ENCODE assay signal across 21 mouse cellular contexts in the genomic region with DNA sequence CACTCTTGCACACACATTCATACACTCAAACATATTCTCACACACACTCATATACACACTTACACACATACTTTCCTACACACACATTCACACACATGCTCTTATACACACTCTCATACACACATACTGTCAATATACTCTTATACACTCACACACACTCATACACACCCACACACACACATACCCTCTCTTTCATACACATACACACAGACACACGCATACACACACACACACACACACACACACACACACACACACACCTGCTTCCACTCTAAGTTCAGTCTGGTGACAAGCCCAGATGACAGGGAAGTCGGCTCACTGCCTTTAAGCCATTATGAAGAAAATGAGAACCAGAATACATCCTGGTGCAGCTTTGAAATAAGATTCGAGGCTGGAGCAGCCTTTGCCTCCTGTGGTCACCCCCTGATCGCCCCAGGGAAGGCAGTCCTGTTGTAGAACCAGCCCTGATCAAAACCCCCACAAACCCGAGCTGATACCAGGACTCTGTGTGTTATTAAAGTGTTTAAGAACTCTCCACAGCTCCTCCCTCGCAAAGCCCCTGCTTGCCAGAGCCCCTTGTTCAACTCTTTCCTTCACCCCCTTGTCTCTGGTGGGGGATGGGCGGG.
DNase-seq lines count a peak whose midpoint lies in the region; ATAC-seq and TF ChIP-seq lines count a peak whose summit lies in the region.
"Had no signal": no experiment of that assay in that cellular context is flagged by ENCODE, and none has a peak within 500 bp of the region (broad histone marks: within the 10 kb centered on the region; RNA-seq: fewer than 3 reads in every experiment).

No protein-coding gene starts in this region.

- H3K27me3 ChIP-seq in hindbrain, embryonic 12.5 days: 0 out of 2 replicates have a peak, but pooled peaks cover 3% of the 10 kb centered on the region
- H3K27me3 ChIP-seq in hindbrain, postnatal 0 days (ENCODE audit: insufficient read depth, low read length): no peaks in the 10 kb centered on the region
- H3K27me3 ChIP-seq in embryonic facial prominence, embryonic 10.5 days (replicated peaks; ENCODE audit: low read depth, poor library complexity, severe bottlenecking): no peaks in the 10 kb centered on the region
- H3K27me3 ChIP-seq in embryonic facial prominence, embryonic 14.5 days (replicated peaks; ENCODE audit: control insufficient read depth, insufficient read depth, low read length): no peaks in the 10 kb centered on the region
- no peaks in the 10 kb centered on the region; the same call in 1 of the 2 replicates for H3K27me3 ChIP-seq in limb, embryonic 13.5 days
- H3K27me3 ChIP-seq: neural tube, embryonic 12.5 days had no signal

- no peak for DNase-seq in hindbrain, postnatal 0 days (ENCODE audit: low spot score)
- DNase-seq in embryonic facial prominence, embryonic 10.5 days (ENCODE audit: low spot score): peak; percentile 85
- peak; percentile 72 for DNase-seq in embryonic facial prominence, embryonic 14.5 days (ENCODE audit: low spot score)
- no peak for DNase-seq in left cerebral cortex, adult 8-10 months (ENCODE audit: low spot score in 2 of 2)
- DNase-seq in cerebellum, adult 11-12 months: no peak
- no peak for DNase-seq in spleen, postnatal 14 days (ENCODE audit: low spot score in 2 of 2)
- DNase-seq: cerebellum, postnatal 10 days; kidney, adult 18-20 months; layer of hippocampus, adult 9-11 months; lung, adult 18-20 months; lung, postnatal 14 days; retina, postnatal 1 day; right cerebral cortex, postnatal 25 days; spleen, adult 18-20 months; thymus, postnatal 25 days had no signal

- TF ChIP-seq CTCF in hindbrain, postnatal 0 days (IDR thresholded peaks at IDR 0.05; ENCODE audit: low read depth): no peak

- peaks cover 27% of the 10 kb centered on the region for H3K4me1 ChIP-seq in hindbrain, embryonic 12.5 days
- H3K4me1 ChIP-seq in hindbrain, postnatal 0 days (ENCODE audit: insufficient read depth, low read length): no peaks in the 10 kb centered on the region
- H3K4me1 ChIP-seq in embryonic facial prominence, embryonic 10.5 days: peaks cover 53% of the 10 kb centered on the region
- H3K4me1 ChIP-seq in embryonic facial prominence, embryonic 14.5 days (ENCODE audit: control insufficient read depth, insufficient read depth, low read length): peaks cover 7% of the 10 kb centered on the region
- H3K4me1 ChIP-seq in limb, embryonic 13.5 days: peaks cover 48% of the 10 kb centered on the region
- H3K4me1 ChIP-seq: liver, embryonic 12.5 days had no signal

- no peak overlapping the region for H3K4me2 ChIP-seq in hindbrain, embryonic 12.5 days (replicated peaks)
- H3K4me2 ChIP-seq in hindbrain, postnatal 0 days (ENCODE audit: low read depth, low read length): no peak overlapping the region
- no peak overlapping the region for H3K4me2 ChIP-seq in embryonic facial prominence, embryonic 14.5 days (ENCODE audit: low read depth, low read length)
- peak overlapping the region; percentile 31 for H3K4me2 ChIP-seq in limb, embryonic 13.5 days (replicated peaks)
- H3K4me2 ChIP-seq: liver, embryonic 12.5 days; neural tube, embryonic 12.5 days had no signal

- 44% methylated on average over 7 of the region's 7 CpGs for WGBS in hindbrain, embryonic 12.5 days
- 45% methylated on average over 7 of the region's 7 CpGs for WGBS in hindbrain, postnatal 0 days
- WGBS in embryonic facial prominence, embryonic 10.5 days: 29% methylated on average over 7 of the region's 7 CpGs
- 14% methylated on average over 7 of the region's 7 CpGs for WGBS in embryonic facial prominence, embryonic 14.5 days
- WGBS in limb, embryonic 13.5 days: 12% methylated on average over 7 of the region's 7 CpGs

- no peak for ATAC-seq in hindbrain, embryonic 12.5 days (ENCODE audit: low FRiP score)
- no peak for ATAC-seq in hindbrain, postnatal 0 days
- peak; percentile 62 for ATAC-seq in embryonic facial prominence, embryonic 14.5 days (ENCODE audit: low read depth)
- peak; percentile 48 for ATAC-seq in limb, embryonic 13.5 days (ENCODE audit: low FRiP score, low read depth)
- ATAC-seq: liver, embryonic 12.5 days had no signal

- no peaks in the 10 kb centered on the region for H3K36me3 ChIP-seq in hindbrain, embryonic 12.5 days
- no peaks in the 10 kb centered on the region for H3K36me3 ChIP-seq in hindbrain, postnatal 0 days (ENCODE audit: insufficient read depth, low read length)
- H3K36me3 ChIP-seq in embryonic facial prominence, embryonic 10.5 days (replicated peaks): no peaks in the 10 kb centered on the region
- H3K36me3 ChIP-seq in embryonic facial prominence, embryonic 14.5 days (ENCODE audit: control insufficient read depth, insufficient read depth, low read length): no peaks in the 10 kb centered on the region
- H3K36me3 ChIP-seq in limb, embryonic 13.5 days: no peaks in the 10 kb centered on the region
- H3K36me3 ChIP-seq: liver, embryonic 12.5 days; neural tube, embryonic 12.5 days had no signal

- H3K27ac ChIP-seq in hindbrain, embryonic 12.5 days: 0 out of 2 replicates have a peak overlapping the region, but pooled peaks have one; percentile 7
- no peak overlapping the region for H3K27ac ChIP-seq in hindbrain, postnatal 0 days
- peak overlapping the region; percentile 75 for H3K27ac ChIP-seq in embryonic facial prominence, embryonic 10.5 days (replicated peaks)
- no peak overlapping the region for H3K27ac ChIP-seq in embryonic facial prominence, embryonic 14.5 days (replicated peaks; ENCODE audit: low read depth, low read length)
- H3K27ac ChIP-seq in limb, embryonic 13.5 days: peak overlapping the region; percentile 61; the same call in 1 of the 2 replicates
- H3K27ac ChIP-seq: kidney, postnatal 0 days; liver, embryonic 12.5 days; neural tube, embryonic 12.5 days had no signal

- no peaks in the 10 kb centered on the region for H3K9me3 ChIP-seq in hindbrain, embryonic 12.5 days (replicated peaks)
- no peaks in the 10 kb centered on the region for H3K9me3 ChIP-seq in hindbrain, postnatal 0 days (ENCODE audit: low read length)
- H3K9me3 ChIP-seq in embryonic facial prominence, embryonic 10.5 days: no peaks in the 10 kb centered on the region
- H3K9me3 ChIP-seq in embryonic facial prominence, embryonic 14.5 days (ENCODE audit: control insufficient read depth, low read length): no peaks in the 10 kb centered on the region
- H3K9me3 ChIP-seq in limb, embryonic 13.5 days: no peaks in the 10 kb centered on the region
- H3K9me3 ChIP-seq: liver, embryonic 12.5 days; neural tube, embryonic 12.5 days had no signal

- no peak overlapping the region for H3K9ac ChIP-seq in hindbrain, embryonic 12.5 days
- H3K9ac ChIP-seq in hindbrain, postnatal 0 days (replicated peaks; ENCODE audit: low read length): no peak overlapping the region
- no peak overlapping the region for H3K9ac ChIP-seq in embryonic facial prominence, embryonic 14.5 days (ENCODE audit: low read depth, low read length)
- no peak overlapping the region for H3K9ac ChIP-seq in limb, embryonic 13.5 days
- H3K9ac ChIP-seq: liver, embryonic 12.5 days; neural tube, embryonic 12.5 days had no signal

- H3K4me3 ChIP-seq in hindbrain, embryonic 12.5 days: no peak overlapping the region
- H3K4me3 ChIP-seq in hindbrain, postnatal 0 days (ENCODE audit: low read length): no peak overlapping the region
- no peak overlapping the region for H3K4me3 ChIP-seq in embryonic facial prominence, embryonic 10.5 days
- no peak overlapping the region for H3K4me3 ChIP-seq in embryonic facial prominence, embryonic 14.5 days (ENCODE audit: low read depth, low read length)
- no peak overlapping the region for H3K4me3 ChIP-seq in limb, embryonic 13.5 days
- H3K4me3 ChIP-seq: erythroblast, embryonic 14.5 days; liver, embryonic 12.5 days; neural tube, embryonic 12.5 days had no signal

Comparison
In these comparisons a context has a peak if more than half of its experiments do, and no peak if none do; other contexts are left out.
1. H3K27ac ChIP-seq: peak in hindbrain, embryonic 12.5 days (single experiment), embryonic facial prominence, embryonic 10.5 days (single experiment) and limb, embryonic 13.5 days (single experiment); none in hindbrain, postnatal 0 days (single experiment) and embryonic facial prominence, embryonic 14.5 days (single experiment).
2. ATAC-seq: peak in embryonic facial prominence, embryonic 14.5 days (single experiment) and limb, embryonic 13.5 days (single experiment); none in hindbrain, embryonic 12.5 days (single experiment) and hindbrain, postnatal 0 days (single experiment).
3. DNase-seq: peak in embryonic facial prominence, embryonic 10.5 days (single experiment) and embryonic facial prominence, embryonic 14.5 days (single experiment); none in hindbrain, postnatal 0 days (single experiment), left cerebral cortex, adult 8-10 months (0 of 2), cerebellum, adult 11-12 months (single experiment) and spleen, postnatal 14 days (0 of 2).